Mouse (Mus musculus) liver, embryonic 16.5 days (tissue): Measurements from ENCODE around the gene Mxi1. TPM values are rescaled to one million over a fixed set of nuclear protein-coding genes. Genes with fewer than 3 reads are reported as not detected.

Experiments used
- ATAC-seq: fragments of 200-750 bp; cut with Nextera tagmentation; 2 replicates; pipeline ENCODE4 v1.8.0; 2017; ENCODE audit warnings: low read depth, mild to moderate bottlenecking, moderate number of reproducible peaks, moderate library complexity
- H3K27ac ChIP-seq: fragments of 300-500 bp; sonication (generic); 2 replicates; pipeline ENCODE4 v1.5.1; 2014; ENCODE audit warnings: mild to moderate bottlenecking, low read length
- H3K27me3 ChIP-seq: fragments of 300-500 bp; sonication (generic); 2 replicates; pipeline ENCODE4 v1.6.1; 2014; ENCODE audit warnings: low read depth, low read length, mixed read lengths; ENCODE audit not compliant: control insufficient read depth, insufficient read depth
- H3K36me3 ChIP-seq: fragments of 300-500 bp; sonication (generic); 2 replicates; pipeline ENCODE4 v1.6.1; 2014; ENCODE audit warnings: mild to moderate bottlenecking; ENCODE audit not compliant: control insufficient read depth, insufficient read depth
- H3K4me1 ChIP-seq: fragments of 300-500 bp; sonication (generic); 2 replicates; pipeline ENCODE4 v1.6.1; 2014; ENCODE audit warnings: low read depth, low read length, mixed read lengths; ENCODE audit not compliant: control insufficient read depth
- H3K4me2 ChIP-seq: fragments of 300-500 bp; sonication (generic); 2 replicates; pipeline ENCODE4 v1.6.1; 2014; ENCODE audit warnings: low read depth, low read length, mixed read lengths
- H3K4me3 ChIP-seq: fragments of 300-500 bp; sonication (generic); 2 replicates; pipeline ENCODE4 v1.5.1; 2014; ENCODE audit warnings: low read depth, mild to moderate bottlenecking, low read length
- H3K9ac ChIP-seq: fragments of 300-500 bp; sonication (generic); 2 replicates; pipeline ENCODE4 v1.6.1; 2014; ENCODE audit warnings: low read depth, low read length
- H3K9me3 ChIP-seq: fragments of 300-500 bp; sonication (generic); replicated peaks from 2 replicates; pipeline ENCODE4 v1.6.1; 2016; ENCODE audit warnings: low read length; ENCODE audit not compliant: control insufficient read depth
- WGBS: fragments of 180-500 bp; shearing (Covaris S2); extraction: QIAGEN DNeasy Blood & Tissue Kit; methylation state at CpG from one replicate; pipeline ENCODE4 v1.1.7; 2014; ENCODE audit not compliant: insufficient replicate concordance; 5-methylcytosine and 5-hydroxymethylcytosine counted together
- polyA plus RNA-seq: library from polyadenylated mRNA; unstranded; fragments of >200 nt; fragmentation: Nextera tagmentation; extraction: Ambion mirVana; gene quantifications from 2 replicates; pipeline ENCODE4 v1.2.1, GENCODE M21; 2015

Gene Mxi1
- polyA plus RNA-seq, 1 experiment from 2014 or later = 16.7 TPM

GRCm38 (mm10) chr19:53377652-53378051 lies 67.3 kb downstream of the Mxi1 start:
- peaks cover 42% of the 10 kb centered on the region for H3K36me3 ChIP-seq

GRCm38 (mm10) chr19:53378421-53378820 lies 68.1 kb downstream of the Mxi1 start:
- Histone ChIP-seq H3K27me3 (no peaks in the 10 kb centered on the region), H3K36me3 (peaks cover 50% of the 10 kb centered on the region), H3K4me3 (no peak overlapping the region), H3K9me3 (no peaks in the 10 kb centered on the region), H3K4me2 (no peak overlapping the region), H3K9ac (no peak overlapping the region), H3K27ac (no peak overlapping the region), H3K4me1 (no peaks in the 10 kb centered on the region)
- WGBS = 87% methylated on average over 10 of the region's 10 CpGs
- no peak for ATAC-seq

More at GRCm38 (mm10) chr19:53377652-53378051, 67.3 kb downstream of the Mxi1 start:
- no peaks in the 10 kb centered on the region for H3K9me3 ChIP-seq
- H3K4me2 ChIP-seq = no peak overlapping the region
- no peaks in the 10 kb centered on the region for H3K27me3 ChIP-seq
- no peak overlapping the region for H3K9ac ChIP-seq
- H3K4me3 ChIP-seq = no peak overlapping the region
- no peak for ATAC-seq
- H3K27ac ChIP-seq = no peak overlapping the region
- 76% methylated on average over 8 of the region's 8 CpGs for WGBS
- no peaks in the 10 kb centered on the region for H3K4me1 ChIP-seq

- Histone ChIP-seq H3K27ac (no peak overlapping the region), H3K9ac (no peak overlapping the region), H3K4me3 (no peak overlapping the region), H3K4me2 (no peak overlapping the region), H3K9me3 (no peaks in the 10 kb centered on the region), H3K27me3 (no peaks in the 10 kb centered on the region), H3K4me1 (peaks cover 4% of the 10 kb centered on the region), H3K36me3 (peaks cover 57% of the 10 kb centered on the region)
- WGBS = 91% methylated on average over 15 of the region's 15 CpGs
- ATAC-seq = no peak
Observed at GRCm38 (mm10) chr19:53383336-53383735, 73.0 kb downstream of the Mxi1 start.

GRCm38 (mm10) chr19:53389417-53389816 lies 79.1 kb downstream of the Mxi1 start:
- ATAC-seq = no peak
- Histone ChIP-seq H3K27ac (peak overlapping the region; percentile 98), H3K4me1 (peaks cover 19% of the 10 kb centered on the region), H3K36me3 (peaks cover 21% of the 10 kb centered on the region), H3K4me2 (peak overlapping the region; percentile 70), H3K27me3 (no peaks in the 10 kb centered on the region), H3K9ac (peak overlapping the region; percentile 99), H3K4me3 (peak overlapping the region; percentile 100), H3K9me3 (no peaks in the 10 kb centered on the region)
- WGBS = 13% methylated on average over 6 of the region's 6 CpGs

GRCm38 (mm10) chr19:53389851-53390431 lies 79.6 kb downstream of the Mxi1 start:
- peak overlapping the region; percentile 70 for H3K4me2 ChIP-seq
- WGBS = under 1% methylated on average over 59 of the region's 59 CpGs
- peak; percentile 74 for ATAC-seq
- no peaks in the 10 kb centered on the region for H3K27me3 ChIP-seq
- no peaks in the 10 kb centered on the region for H3K9me3 ChIP-seq
- H3K4me1 ChIP-seq = peaks cover 22% of the 10 kb centered on the region
- peak overlapping the region; percentile 100 for H3K4me3 ChIP-seq
- H3K36me3 ChIP-seq = peaks cover 21% of the 10 kb centered on the region
- peak overlapping the region; percentile 98 for H3K27ac ChIP-seq
- H3K9ac ChIP-seq = peak overlapping the region; percentile 99

GRCm38 (mm10) chr19:53390495-53391007 lies 80.2 kb downstream of the Mxi1 start, which contains the start of gene Smndc1:
Gene Smndc1 (minus strand): TSS chr19:53390578.
- peak; percentile 97 for ATAC-seq
- under 1% methylated on average over 48 of the region's 48 CpGs for WGBS
- H3K4me3 ChIP-seq = peak within 1 kb of the TSS; percentile 100
- H3K9ac ChIP-seq = peak within 1 kb of the TSS; percentile 99
- peaks cover 24% of the 10 kb centered on the region for H3K4me1 ChIP-seq
- H3K36me3 ChIP-seq = peaks cover 21% of the 10 kb centered on the region
- no peaks in the 10 kb centered on the region for H3K9me3 ChIP-seq
- H3K4me2 ChIP-seq = peak within 1 kb of the TSS; percentile 90
- H3K27ac ChIP-seq = peak within 1 kb of the TSS; percentile 98
- H3K27me3 ChIP-seq = no peaks in the 10 kb centered on the region

GRCm38 (mm10) chr19:53391386-53391785 lies 81.1 kb downstream of the Mxi1 start:
- 38% methylated on average over 8 of the region's 8 CpGs for WGBS
- Histone ChIP-seq H3K27ac (peak overlapping the region; percentile 96), H3K9ac (peak overlapping the region; percentile 79)

GRCm38 (mm10) chr19:53391787-53392186 lies 81.5 kb downstream of the Mxi1 start:
- no peak for ATAC-seq
- Histone ChIP-seq H3K9ac (peak overlapping the region; percentile 79; the same call in 1 of the 2 replicates), H3K36me3 (peaks cover 17% of the 10 kb centered on the region), H3K4me3 (no peak overlapping the region; the same call in 1 of the 2 replicates), H3K27me3 (no peaks in the 10 kb centered on the region), H3K9me3 (no peaks in the 10 kb centered on the region), H3K4me2 (peak overlapping the region; percentile 90), H3K27ac (no peak overlapping the region; the same call in 1 of the 2 replicates), H3K4me1 (peaks cover 24% of the 10 kb centered on the region)
- 69% methylated on average over 5 of the region's 5 CpGs for WGBS

More at GRCm38 (mm10) chr19:53391386-53391785, 81.1 kb downstream of the Mxi1 start:
- no peak for ATAC-seq
- Histone ChIP-seq H3K27me3 (no peaks in the 10 kb centered on the region), H3K9me3 (no peaks in the 10 kb centered on the region), H3K4me1 (peaks cover 24% of the 10 kb centered on the region), H3K4me2 (peak overlapping the region; percentile 90), H3K36me3 (peaks cover 18% of the 10 kb centered on the region), H3K4me3 (peak overlapping the region; percentile 100)

- WGBS = 55% methylated on average over 8 of the region's 8 CpGs
- Histone ChIP-seq H3K9me3 (no peaks in the 10 kb centered on the region), H3K9ac (no peak overlapping the region), H3K4me3 (no peak overlapping the region), H3K27ac (no peak overlapping the region), H3K4me2 (no peak overlapping the region), H3K27me3 (no peaks in the 10 kb centered on the region), H3K4me1 (peaks cover 20% of the 10 kb centered on the region), H3K36me3 (peaks cover 6% of the 10 kb centered on the region)
- ATAC-seq = no peak
Observed at GRCm38 (mm10) chr19:53392781-53393343, 82.5 kb downstream of the Mxi1 start.
